Mouse (Mus musculus) hindbrain, embryonic 12.5 days (tissue): ENCODE measurements around the gene E2f3. TPM values are rescaled to one million over a fixed set of nuclear protein-coding genes. Genes with fewer than 3 reads are reported as not detected.
A peak's percentile ranks its signal among the peaks of the same experiment; 100 is the strongest.

Source experiments
- ATAC-seq: fragments of 200-750 bp; cut with Nextera tagmentation; 2 replicates; pipeline ENCODE4 v1.8.0; 2017; ENCODE audit warnings: moderate TSS enrichment; ENCODE audit not compliant: low FRiP score
- H3K27ac ChIP-seq: fragments of 300-500 bp; sonication (generic); 2 replicates; pipeline ENCODE4 v1.5.1; 2016; ENCODE audit warnings: mild to moderate bottlenecking
- H3K27me3 ChIP-seq: fragments of 300-500 bp; sonication (generic); 2 replicates; pipeline ENCODE4 v1.6.1; 2016; ENCODE audit warnings: mild to moderate bottlenecking
- H3K36me3 ChIP-seq: fragments of 300-500 bp; sonication (generic); 2 replicates; pipeline ENCODE4 v1.6.1; 2016; ENCODE audit warnings: mild to moderate bottlenecking
- H3K4me1 ChIP-seq: fragments of 300-500 bp; sonication (generic); 2 replicates; pipeline ENCODE4 v1.6.1; 2016
- H3K4me2 ChIP-seq: fragments of 300-500 bp; sonication (generic); replicated peaks from 2 replicates; pipeline ENCODE4 v1.6.1; 2016; ENCODE audit warnings: mild to moderate bottlenecking
- H3K4me3 ChIP-seq: fragments of 300-500 bp; sonication (generic); 2 replicates; pipeline ENCODE4 v1.5.1; 2016; ENCODE audit warnings: mild to moderate bottlenecking
- H3K9ac ChIP-seq: fragments of 300-500 bp; sonication (generic); 2 replicates; pipeline ENCODE4 v1.6.1; 2016; ENCODE audit warnings: mild to moderate bottlenecking, moderate library complexity
- H3K9me3 ChIP-seq: fragments of 300-500 bp; sonication (generic); replicated peaks from 2 replicates; pipeline ENCODE4 v1.6.1; 2016; ENCODE audit warnings: mild to moderate bottlenecking
- WGBS: fragments of 180-500 bp; shearing (Covaris S2); methylation state at CpG from one replicate; pipeline ENCODE4 v1.1.7; 2016; 5-methylcytosine and 5-hydroxymethylcytosine counted together
- polyA plus RNA-seq: library from polyadenylated mRNA; unstranded; fragments of >200 nt; fragmentation: Nextera tagmentation; extraction: Ambion mirVana; gene quantifications from 2 replicates; pipeline ENCODE4 v1.2.1, GENCODE M21; 2016

E2f3 gene
- polyA plus RNA-seq, 1 experiment from 2014 or later, result 13.6 TPM

DNA sequence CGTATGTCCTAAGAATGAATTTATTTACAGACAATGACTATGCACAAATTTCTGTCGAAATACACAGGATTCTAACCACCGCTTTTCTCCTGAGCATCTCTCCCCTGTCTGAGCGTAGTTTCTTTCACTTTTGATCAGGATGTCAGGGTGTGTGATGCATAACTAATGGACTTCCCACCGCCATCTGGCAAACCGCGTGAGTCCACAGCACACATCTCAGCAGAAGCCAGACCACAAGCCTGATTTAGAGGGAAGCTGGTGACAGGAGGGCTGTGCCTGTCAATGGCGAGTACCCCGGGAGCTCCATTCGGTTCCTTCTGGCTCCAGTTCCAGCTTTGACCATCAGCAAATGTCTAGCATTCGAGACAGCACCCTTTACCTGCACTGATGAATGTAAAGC, 17.3 kb upstream of the E2f3 start:
- Histone ChIP-seq H3K9ac (no peak overlapping the region), H3K27ac (no peak overlapping the region), H3K4me1 (peaks cover 8% of the 10 kb centered on the region; the same call in 1 of the 2 replicates), H3K4me3 (no peak overlapping the region), H3K36me3 (no peaks in the 10 kb centered on the region), H3K9me3 (no peaks in the 10 kb centered on the region), H3K27me3 (no peaks in the 10 kb centered on the region), H3K4me2 (no peak overlapping the region)
- ATAC-seq, result no peak
- whole genome bisulfite sequencing, result 43% methylated on average over 11 of the region's 11 CpGs

DNA sequence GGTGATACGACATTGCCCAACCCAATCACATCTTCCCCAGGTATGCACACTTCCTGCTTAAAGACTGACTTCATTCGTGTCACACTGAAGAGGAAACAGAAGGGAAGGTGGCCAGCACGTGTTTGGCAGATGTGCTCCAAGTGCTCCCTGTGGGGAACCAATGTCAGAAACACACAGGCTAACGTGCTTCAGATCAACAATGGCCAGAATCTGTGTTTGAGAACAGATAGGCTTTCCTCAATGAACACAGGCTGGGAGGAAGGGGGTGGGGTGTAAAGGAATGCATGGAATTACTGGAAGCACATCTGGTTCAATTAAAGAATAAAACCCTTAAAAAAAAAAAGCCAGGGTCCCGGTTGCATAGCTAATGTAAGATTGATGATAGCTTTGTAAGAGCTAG, 15.2 kb upstream of the E2f3 start:
- Histone ChIP-seq H3K36me3 (no peaks in the 10 kb centered on the region), H3K4me2 (no peak overlapping the region), H3K27ac (no peak overlapping the region), H3K27me3 (no peaks in the 10 kb centered on the region), H3K9me3 (no peaks in the 10 kb centered on the region), H3K9ac (no peak overlapping the region), H3K4me1 (peaks cover 8% of the 10 kb centered on the region; the same call in 1 of the 2 replicates), H3K4me3 (no peak overlapping the region)
- no peak for ATAC-seq
- WGBS, result 52% methylated on average over 5 of the region's 5 CpGs

DNA sequence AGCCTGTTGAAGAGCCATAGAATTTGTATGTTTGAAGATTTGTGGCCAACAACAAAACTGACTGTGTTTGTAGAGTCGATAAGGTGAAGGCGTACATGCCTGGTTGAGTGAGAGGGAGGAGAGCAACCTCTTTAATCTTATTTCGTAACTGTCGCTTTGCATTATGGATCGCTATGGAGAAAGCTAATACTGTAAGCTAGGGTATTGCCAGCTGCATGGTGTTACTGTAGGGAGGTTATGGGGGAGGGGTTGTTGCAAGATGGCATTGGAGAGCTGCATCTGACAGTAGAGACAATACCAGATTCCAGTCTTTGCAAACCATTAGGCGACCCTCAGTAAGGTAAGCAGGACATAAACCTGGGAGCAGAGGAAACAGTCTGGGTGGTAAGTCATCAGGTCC, 2.1 kb upstream of the E2f3 start:
- 89% methylated on average over 6 of the region's 6 CpGs for WGBS
- Histone ChIP-seq H3K9me3 (no peaks in the 10 kb centered on the region), H3K9ac (no peak overlapping the region), H3K4me1 (peaks cover 6% of the 10 kb centered on the region), H3K36me3 (no peaks in the 10 kb centered on the region), H3K4me3 (no peak overlapping the region), H3K27ac (no peak overlapping the region), H3K4me2 (no peak overlapping the region), H3K27me3 (no peaks in the 10 kb centered on the region)
- no peak for ATAC-seq

DNA sequence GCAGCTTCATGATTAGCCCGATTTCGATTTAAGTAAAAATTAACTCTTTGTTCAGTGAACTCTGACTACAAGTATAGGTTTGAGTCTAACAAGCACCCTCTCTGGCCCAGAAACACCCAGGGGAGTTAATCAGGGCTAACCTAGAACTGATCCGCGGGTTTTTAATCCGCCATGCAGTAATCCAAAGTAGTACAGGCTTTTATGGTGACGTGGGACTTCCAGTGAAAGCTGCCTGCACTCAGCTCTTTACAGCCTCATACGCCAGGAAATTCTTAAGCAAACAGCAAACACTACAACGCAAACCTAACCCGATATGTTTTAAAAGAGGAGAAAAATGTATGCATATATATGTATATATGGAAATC, 875 bp upstream of the E2f3 start:
- Histone ChIP-seq H3K36me3 (no peaks in the 10 kb centered on the region), H3K9ac (peak overlapping the region; percentile 38; the same call in 1 of the 2 replicates), H3K4me1 (peaks cover 11% of the 10 kb centered on the region), H3K27ac (0 out of 2 replicates have a peak overlapping the region, but pooled peaks have one; percentile 30), H3K27me3 (no peaks in the 10 kb centered on the region), H3K4me2 (peak overlapping the region; percentile 94), H3K4me3 (peak overlapping the region; percentile 39), H3K9me3 (no peaks in the 10 kb centered on the region)
- 20% methylated on average over 9 of the region's 9 CpGs for WGBS
- no peak for ATAC-seq

DNA sequence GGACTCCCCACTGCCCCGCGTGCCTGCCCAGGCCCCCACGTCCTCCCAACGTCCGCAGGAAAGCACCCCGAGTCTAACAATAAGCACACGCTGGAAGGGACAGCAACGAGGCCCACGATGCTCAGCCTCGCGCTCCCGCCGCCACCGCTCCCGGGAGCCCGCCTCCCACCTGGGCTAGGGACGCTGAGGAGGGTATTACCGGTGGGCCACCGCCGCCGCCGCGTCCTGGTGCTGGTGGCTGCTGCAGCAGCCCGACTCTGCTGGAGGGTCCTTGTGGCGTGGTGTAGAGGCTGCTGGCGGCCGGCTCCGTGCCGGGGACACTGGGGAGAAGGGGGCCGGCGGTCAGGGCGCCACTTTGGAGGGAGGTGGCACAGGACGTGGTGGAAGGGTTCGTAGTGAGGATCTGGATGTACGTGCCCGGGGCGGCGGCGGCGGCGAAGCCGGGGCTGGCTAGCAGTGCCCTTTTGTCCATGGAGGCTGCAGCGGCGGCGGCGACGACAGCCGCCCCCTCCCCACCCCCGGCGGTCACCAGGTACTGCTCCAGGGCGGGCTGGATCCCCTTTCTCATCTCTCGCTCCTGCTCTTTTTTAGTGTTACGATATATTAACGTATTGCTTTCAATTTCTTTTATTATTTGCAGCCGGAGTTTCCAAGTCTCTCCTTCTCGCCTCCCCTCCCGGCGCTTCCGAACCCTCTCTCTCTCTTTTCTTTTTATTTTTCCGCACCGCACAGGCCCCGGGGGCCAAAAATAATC, 585 bp downstream of the E2f3 start:
- Histone ChIP-seq H3K4me3 (peak overlapping the region; percentile 68), H3K27me3 (no peaks in the 10 kb centered on the region), H3K36me3 (no peaks in the 10 kb centered on the region), H3K4me2 (peak overlapping the region; percentile 94), H3K27ac (peak overlapping the region; percentile 96), H3K9ac (peak overlapping the region; percentile 92), H3K4me1 (peaks cover 13% of the 10 kb centered on the region), H3K9me3 (no peaks in the 10 kb centered on the region)
- ATAC-seq, result peak; percentile 4
- WGBS, result under 1% methylated on average over 62 of the region's 62 CpGs

DNA sequence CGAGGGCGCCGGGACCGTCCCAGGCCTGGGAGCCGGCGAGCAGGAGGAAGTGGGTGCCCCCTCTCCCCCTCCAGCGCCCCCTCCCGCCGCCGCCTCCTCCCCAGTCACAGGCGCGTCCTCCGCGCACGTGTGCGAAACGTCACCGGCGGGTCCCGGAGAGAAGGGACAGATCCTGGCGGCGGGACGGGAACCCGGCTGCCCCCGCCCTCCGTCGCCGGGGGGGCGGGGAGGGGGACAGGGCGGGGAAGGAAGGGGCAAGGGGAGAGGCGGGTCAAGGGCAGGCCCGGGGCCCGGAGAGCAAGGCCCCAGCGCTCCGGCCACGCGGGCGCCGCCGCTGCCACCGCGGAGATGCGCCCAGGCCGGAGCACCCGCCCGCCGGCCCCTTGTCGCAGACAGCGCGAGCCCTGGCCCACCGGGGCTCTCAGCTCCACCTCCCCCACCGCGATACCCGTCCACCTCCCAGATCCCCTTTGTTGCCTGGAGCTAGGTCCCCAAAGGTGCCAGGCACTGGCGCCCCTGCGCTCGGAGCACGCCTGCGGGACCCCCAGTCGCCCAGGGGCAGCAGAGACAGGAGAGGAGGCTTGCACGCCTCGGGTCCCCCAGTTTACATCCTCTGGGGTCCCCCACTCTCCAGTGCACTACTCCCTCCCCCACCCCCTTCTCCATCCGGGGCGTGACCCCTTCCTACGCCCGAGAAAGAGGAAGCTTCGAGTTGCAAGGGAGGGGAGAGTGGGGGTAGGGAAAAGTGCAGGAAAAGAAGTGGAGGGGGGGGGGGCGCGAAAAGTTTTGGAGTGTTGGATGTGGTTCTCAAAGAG, 1.4 kb downstream of the E2f3 start:
- H3K27ac ChIP-seq, result peak overlapping the region; percentile 96
- no peaks in the 10 kb centered on the region for H3K36me3 ChIP-seq
- peak overlapping the region; percentile 68 for H3K4me3 ChIP-seq
- H3K4me2 ChIP-seq, result peak overlapping the region; percentile 94
- WGBS, result 0% methylated on average over 27 of the region's 69 CpGs
- no peaks in the 10 kb centered on the region for H3K9me3 ChIP-seq
- ATAC-seq, result peak; percentile 38
- H3K27me3 ChIP-seq, result no peaks in the 10 kb centered on the region
- peak overlapping the region; percentile 92 for H3K9ac ChIP-seq
- peaks cover 13% of the 10 kb centered on the region for H3K4me1 ChIP-seq

DNA sequence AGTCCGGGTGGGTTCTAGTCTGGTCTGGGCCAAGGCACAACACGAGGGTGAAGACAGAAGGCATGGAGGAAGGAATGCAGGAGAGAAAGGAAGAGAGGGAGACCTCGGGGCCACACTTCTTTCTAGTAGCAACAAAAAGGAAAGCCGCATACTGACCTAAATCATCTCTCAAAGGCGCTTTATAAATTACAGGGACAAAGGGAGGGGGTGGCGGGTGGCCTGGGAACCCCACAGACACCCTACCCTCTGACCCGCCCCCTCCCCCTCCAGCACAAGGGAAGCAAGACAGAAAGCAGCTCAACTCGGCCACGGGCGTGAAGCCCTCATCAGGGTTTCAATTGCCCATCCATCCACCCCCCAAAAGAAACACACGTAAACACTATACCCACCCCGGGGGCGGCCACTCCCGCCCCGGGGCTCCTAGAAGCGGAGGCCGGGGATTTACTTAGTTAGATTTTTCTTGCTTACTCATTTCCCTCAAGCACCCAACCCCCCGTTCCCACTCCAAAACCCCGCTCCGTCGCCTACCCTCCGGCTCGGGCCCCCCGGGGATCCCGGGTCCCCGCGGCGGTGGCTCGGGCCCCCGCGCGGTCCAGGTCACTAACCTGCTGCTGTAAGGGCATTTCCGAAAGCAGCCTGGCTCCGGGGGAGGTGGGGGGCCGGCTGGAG, 2.2 kb downstream of the E2f3 start:
- H3K4me3 ChIP-seq, result peak overlapping the region; percentile 68
- no peaks in the 10 kb centered on the region for H3K9me3 ChIP-seq
- 1% methylated on average over 33 of the region's 35 CpGs for WGBS
- H3K4me2 ChIP-seq, result peak overlapping the region; percentile 94
- H3K4me1 ChIP-seq, result peaks cover 13% of the 10 kb centered on the region
- no peaks in the 10 kb centered on the region for H3K36me3 ChIP-seq
- no peak for ATAC-seq
- peak overlapping the region; percentile 92 for H3K9ac ChIP-seq
- H3K27ac ChIP-seq, result peak overlapping the region; percentile 96
- no peaks in the 10 kb centered on the region for H3K27me3 ChIP-seq

DNA sequence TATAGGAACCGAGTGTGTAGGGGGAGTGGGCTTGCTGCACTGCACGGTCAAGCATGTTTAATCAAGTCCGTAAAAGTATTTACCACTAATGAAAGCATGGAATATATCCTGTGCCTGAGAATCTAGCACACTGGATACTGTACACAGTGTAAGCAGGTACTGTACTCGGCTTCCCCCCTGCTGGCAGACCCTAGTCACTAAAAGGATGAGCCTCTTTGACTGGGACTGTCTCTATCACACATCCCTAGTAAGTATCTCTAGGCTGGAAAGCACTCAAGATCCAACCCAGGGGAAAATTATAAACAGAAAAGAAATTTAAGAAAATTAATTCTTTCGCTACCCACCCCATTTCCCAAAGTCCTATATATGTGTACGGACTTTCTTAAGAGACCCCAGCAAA, 2.8 kb downstream of the E2f3 start:
- 35% methylated on average over 6 of the region's 6 CpGs for WGBS
- peak overlapping the region; percentile 94 for H3K4me2 ChIP-seq
- no peaks in the 10 kb centered on the region for H3K36me3 ChIP-seq
- H3K27me3 ChIP-seq, result no peaks in the 10 kb centered on the region
- peak overlapping the region; percentile 92 for H3K9ac ChIP-seq
- H3K27ac ChIP-seq, result peak overlapping the region; percentile 96
- H3K4me3 ChIP-seq, result peak overlapping the region; percentile 68
- ATAC-seq, result no peak
- peaks cover 13% of the 10 kb centered on the region for H3K4me1 ChIP-seq
- H3K9me3 ChIP-seq, result no peaks in the 10 kb centered on the region

DNA sequence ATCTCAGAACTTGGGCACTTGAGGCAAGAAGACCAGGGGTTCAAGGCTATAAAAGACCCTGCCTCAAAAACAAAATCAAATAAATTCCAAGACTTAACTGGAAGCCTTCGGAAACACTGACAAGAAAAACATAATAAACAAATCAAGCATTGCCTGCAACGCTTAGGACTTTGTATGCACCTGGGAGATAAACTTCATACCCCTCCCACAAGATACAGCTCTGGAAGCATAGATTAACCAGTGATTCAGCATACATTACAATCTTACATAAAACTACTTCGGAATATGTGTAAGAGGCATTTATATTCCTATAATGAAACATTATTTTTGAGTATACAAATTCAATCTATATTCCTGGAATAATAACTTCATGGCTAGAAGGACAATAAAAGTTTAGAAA, 3.5 kb downstream of the E2f3 start:
- H3K4me3 ChIP-seq, result no peak overlapping the region
- no peak for ATAC-seq
- 83% methylated on average over 3 of the region's 3 CpGs for WGBS

DNA sequence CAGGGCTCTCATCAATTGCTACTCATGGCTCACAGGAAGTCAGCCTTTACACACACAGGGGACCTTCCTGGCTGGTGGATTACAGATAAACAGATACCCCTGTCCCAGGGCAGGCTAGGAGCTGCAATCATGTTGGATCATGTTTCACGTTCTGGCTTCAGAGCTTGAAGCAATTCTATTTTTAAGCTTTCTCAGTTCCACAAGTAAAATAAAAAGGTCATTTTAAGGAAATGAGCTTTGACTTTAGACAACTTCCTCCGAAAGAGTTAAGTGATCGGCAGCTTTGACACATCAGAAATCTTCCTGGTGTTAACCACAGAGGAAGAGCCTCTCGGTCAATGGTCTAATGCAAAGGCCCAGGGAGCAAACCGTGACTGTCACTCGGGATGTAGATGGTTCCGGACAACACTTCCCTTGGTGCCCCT, 6.7 kb downstream of the E2f3 start:
- H3K4me3 ChIP-seq, result no peak overlapping the region
- no peak overlapping the region for H3K9ac ChIP-seq
- peaks cover 6% of the 10 kb centered on the region for H3K36me3 ChIP-seq
- no peak for ATAC-seq
- peaks cover 11% of the 10 kb centered on the region for H3K4me1 ChIP-seq
- WGBS, result 81% methylated on average over 7 of the region's 7 CpGs
- no peaks in the 10 kb centered on the region for H3K27me3 ChIP-seq
- no peaks in the 10 kb centered on the region for H3K9me3 ChIP-seq
- no peak overlapping the region for H3K27ac ChIP-seq
- no peak overlapping the region for H3K4me2 ChIP-seq

More for the DNA sequence above, 3.5 kb downstream of the E2f3 start:
- Histone ChIP-seq H3K9ac (no peak overlapping the region), H3K27me3 (no peaks in the 10 kb centered on the region), H3K36me3 (peaks cover 6% of the 10 kb centered on the region), H3K4me2 (no peak overlapping the region), H3K4me1 (peaks cover 13% of the 10 kb centered on the region), H3K27ac (no peak overlapping the region), H3K9me3 (no peaks in the 10 kb centered on the region)

DNA sequence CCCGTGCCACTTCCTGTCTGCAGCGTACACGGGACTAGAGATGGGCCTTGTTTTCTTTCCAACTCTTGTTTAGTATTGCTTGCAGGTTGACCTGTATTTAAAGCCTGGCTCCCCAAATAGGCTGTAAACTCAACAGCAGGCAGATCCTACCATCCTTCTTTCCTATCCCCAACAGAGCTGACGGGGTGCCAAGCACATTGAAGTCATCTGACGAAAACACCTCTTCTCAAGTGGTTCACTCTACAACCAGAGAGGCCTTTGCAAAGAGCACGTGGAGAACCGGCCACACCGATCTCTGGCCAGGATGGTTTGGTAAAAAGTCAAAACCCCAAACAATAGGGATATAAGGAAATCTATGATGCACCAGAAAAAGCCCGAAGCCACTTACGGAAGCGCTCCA, 8.5 kb downstream of the E2f3 start:
- Histone ChIP-seq H3K4me3 (no peak overlapping the region), H3K4me1 (peaks cover 5% of the 10 kb centered on the region; the same call in 1 of the 2 replicates), H3K36me3 (peaks cover 6% of the 10 kb centered on the region), H3K4me2 (no peak overlapping the region), H3K9me3 (no peaks in the 10 kb centered on the region), H3K27ac (no peak overlapping the region), H3K27me3 (no peaks in the 10 kb centered on the region), H3K9ac (no peak overlapping the region)
- WGBS, result 94% methylated on average over 11 of the region's 11 CpGs
- ATAC-seq, result no peak

DNA sequence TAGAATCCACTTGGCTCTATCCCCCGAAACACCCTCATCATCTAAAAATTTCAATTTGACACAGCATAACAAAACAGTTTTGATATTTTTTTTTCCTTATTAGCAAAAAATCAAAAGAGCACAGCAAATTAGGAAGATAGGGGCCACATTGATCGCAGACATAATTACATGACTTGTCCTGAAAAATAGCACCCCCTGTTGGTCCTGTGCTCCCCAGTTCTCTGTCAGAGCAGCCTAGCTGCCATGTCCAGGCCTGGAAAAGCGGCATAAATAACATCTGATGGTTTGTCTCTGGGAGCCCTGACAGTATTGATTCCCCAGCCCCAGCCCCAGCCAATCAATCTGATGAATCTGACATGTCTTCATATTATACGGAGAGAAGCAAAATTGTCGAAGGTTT, 11.8 kb downstream of the E2f3 start:
- Histone ChIP-seq H3K27me3 (no peaks in the 10 kb centered on the region), H3K4me3 (no peak overlapping the region), H3K27ac (no peak overlapping the region), H3K9ac (no peak overlapping the region), H3K36me3 (peaks cover 6% of the 10 kb centered on the region), H3K4me2 (no peak overlapping the region), H3K4me1 (no peaks in the 10 kb centered on the region), H3K9me3 (no peaks in the 10 kb centered on the region)
- 91% methylated on average over 5 of the region's 5 CpGs for WGBS
- no peak for ATAC-seq
